Mouse (Mus musculus): ENCODE results near the gene Tnks1bp1. TPM values are rescaled to one million over a fixed set of nuclear protein-coding genes. Genes with fewer than 3 reads are reported as not detected.

The Tnks1bp1 gene
- polyA plus RNA-seq, 1 experiment from 2014 or later = 21.8 TPM

DNA sequence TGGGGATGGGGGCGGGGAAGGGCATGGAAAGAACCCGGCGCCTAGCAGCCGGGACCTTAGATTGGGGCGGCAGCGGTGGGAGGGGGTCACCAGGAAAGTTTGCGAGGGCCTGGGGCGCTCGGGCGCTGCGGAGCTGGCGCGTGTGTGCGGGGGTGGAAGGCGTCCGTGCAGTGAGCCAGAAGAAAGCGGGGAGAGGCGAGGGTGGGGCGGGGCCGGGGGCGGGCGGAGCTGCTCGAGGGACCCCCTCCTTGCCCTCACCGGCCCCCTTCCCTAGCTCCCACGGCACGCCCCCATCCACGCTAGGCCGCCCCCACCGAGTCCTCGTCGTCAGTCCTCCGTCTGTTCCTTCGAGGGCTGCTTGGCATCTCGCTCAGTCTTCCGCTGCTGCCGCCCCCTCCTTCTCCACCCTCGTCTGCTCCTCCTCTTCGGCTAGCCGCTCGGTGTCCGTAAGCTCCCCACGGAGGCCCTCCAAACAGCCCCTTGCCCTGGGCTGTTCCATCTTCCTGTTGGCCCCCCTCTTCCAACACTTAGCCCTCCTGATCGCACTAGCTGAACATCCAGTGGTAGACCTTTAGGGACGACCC, 438 bp downstream of the Tnks1bp1 start:
- Histone ChIP-seq H3K4me3 (replicated peaks; ENCODE audit: low read depth, low read length) (peak overlapping the region; percentile 73), H3K9ac (ENCODE audit: low read depth, low read length) (peak overlapping the region; percentile 72), H3K4me2 (ENCODE audit: low read length) (peak overlapping the region; percentile 73), H3K36me3 (ENCODE audit: insufficient read depth, low read length) (peaks cover 36% of the 10 kb centered on the region), H3K9me3 (replicated peaks; ENCODE audit: low read length) (no peaks in the 10 kb centered on the region), H3K4me1 (replicated peaks; ENCODE audit: insufficient read depth, low read length) (peaks cover 28% of the 10 kb centered on the region), H3K27ac (peak overlapping the region; percentile 94), H3K27me3 (ENCODE audit: insufficient read depth, low read length) (no peaks in the 10 kb centered on the region)
- no peak for TF ChIP-seq CTCF (IDR thresholded peaks at IDR 0.05; ENCODE audit: low read depth)
- DNase-seq (ENCODE audit: low spot score) (peak; percentile 90), ATAC-seq (replicated peaks; ENCODE audit: low FRiP score, low read depth) (peak; percentile 64)
- 2% methylated on average over 34 of the region's 44 CpGs for WGBS

DNA sequence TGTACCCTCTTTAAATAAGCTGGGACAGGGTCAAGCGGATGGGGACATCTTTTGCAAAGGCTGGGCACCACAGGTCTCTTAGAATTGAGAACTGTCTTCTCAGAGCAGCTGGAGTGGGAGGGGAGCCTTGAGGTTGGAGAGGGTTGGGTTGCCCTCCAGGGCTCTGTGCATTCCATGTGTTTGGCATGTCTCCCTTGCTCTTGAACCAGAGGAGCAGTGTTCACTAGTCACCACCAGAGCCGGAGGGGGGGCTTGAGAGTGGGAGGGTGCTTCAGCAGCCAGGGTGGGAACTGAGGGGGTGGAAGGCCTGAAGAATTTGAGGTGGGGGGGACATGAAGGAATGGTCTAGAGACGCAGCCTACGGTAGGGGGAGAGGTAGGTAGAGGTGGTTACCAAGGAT, 1.5 kb downstream of the Tnks1bp1 start:
- H3K36me3 ChIP-seq (ENCODE audit: insufficient read depth, low read length) = peaks cover 37% of the 10 kb centered on the region
- H3K4me1 ChIP-seq (replicated peaks; ENCODE audit: insufficient read depth, low read length) = peaks cover 28% of the 10 kb centered on the region
- no peak for ATAC-seq (replicated peaks; ENCODE audit: low FRiP score, low read depth)

GRCm38 (mm10) chr2:85050001-85050634, 2.3 kb downstream of the Tnks1bp1 start:
- DNase-seq (ENCODE audit: low spot score) = peak; percentile 87
- Histone ChIP-seq H3K4me1 (replicated peaks; ENCODE audit: insufficient read depth, low read length) (peaks cover 28% of the 10 kb centered on the region), H3K9me3 (replicated peaks; ENCODE audit: low read length) (no peaks in the 10 kb centered on the region), H3K4me3 (replicated peaks; ENCODE audit: low read depth, low read length) (peak overlapping the region; percentile 29), H3K27ac (peak overlapping the region; percentile 94), H3K36me3 (ENCODE audit: insufficient read depth, low read length) (peaks cover 41% of the 10 kb centered on the region), H3K9ac (ENCODE audit: low read depth, low read length) (peak overlapping the region; percentile 44; the same call in 1 of the 2 replicates), H3K27me3 (ENCODE audit: insufficient read depth, low read length) (no peaks in the 10 kb centered on the region), H3K4me2 (ENCODE audit: low read length) (peak overlapping the region; percentile 73)
- WGBS = 14% methylated on average over 10 of the region's 10 CpGs
- TF ChIP-seq CTCF (IDR thresholded peaks at IDR 0.05; ENCODE audit: low read depth) = no peak
- peak; percentile 9; the same call in 1 of the 2 replicates for ATAC-seq (replicated peaks; ENCODE audit: low FRiP score, low read depth)

More for the DNA sequence above, 1.5 kb downstream of the Tnks1bp1 start:
- Histone ChIP-seq H3K27ac (peak overlapping the region; percentile 94), H3K4me3 (replicated peaks; ENCODE audit: low read depth, low read length) (peak overlapping the region; percentile 73), H3K4me2 (ENCODE audit: low read length) (peak overlapping the region; percentile 73), H3K9ac (ENCODE audit: low read depth, low read length) (peak overlapping the region; percentile 8; the same call in 1 of the 2 replicates), H3K27me3 (ENCODE audit: insufficient read depth, low read length) (no peaks in the 10 kb centered on the region), H3K9me3 (replicated peaks; ENCODE audit: low read length) (no peaks in the 10 kb centered on the region)
- no peak for TF ChIP-seq CTCF (IDR thresholded peaks at IDR 0.05; ENCODE audit: low read depth)
- WGBS = 74% methylated on average over 4 of the region's 4 CpGs
- no peak for DNase-seq (ENCODE audit: low spot score)

DNA sequence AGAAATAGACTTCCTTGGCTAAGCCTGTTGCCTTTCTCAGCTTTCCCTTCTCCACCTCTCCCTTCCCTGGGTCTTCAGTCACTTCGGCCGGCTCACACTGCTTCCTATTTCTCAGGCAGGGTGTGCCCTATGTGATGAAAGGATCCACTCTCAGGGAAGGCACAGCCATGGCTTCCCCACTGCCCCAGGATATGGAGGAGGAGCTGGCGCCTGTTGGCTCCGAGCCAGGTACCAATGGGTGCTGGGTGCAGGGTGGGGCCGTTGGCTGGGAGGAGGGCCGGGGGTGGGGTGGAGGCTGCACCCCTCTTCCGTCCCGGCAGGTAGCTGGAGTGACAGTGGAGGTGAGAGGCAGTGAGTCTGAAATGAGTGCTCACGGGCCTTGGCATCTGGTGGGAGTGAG, 2.9 kb downstream of the Tnks1bp1 start:
- no peak for TF ChIP-seq CTCF (IDR thresholded peaks at IDR 0.05; ENCODE audit: low read depth)
- ATAC-seq (replicated peaks; ENCODE audit: low FRiP score, low read depth) (no peak), DNase-seq (ENCODE audit: low spot score) (peak; percentile 49)
- Histone ChIP-seq H3K9me3 (replicated peaks; ENCODE audit: low read length) (no peaks in the 10 kb centered on the region), H3K27me3 (ENCODE audit: insufficient read depth, low read length) (no peaks in the 10 kb centered on the region), H3K27ac (peak overlapping the region; percentile 94), H3K4me2 (ENCODE audit: low read length) (peak overlapping the region; percentile 73), H3K4me1 (replicated peaks; ENCODE audit: insufficient read depth, low read length) (peaks cover 30% of the 10 kb centered on the region), H3K36me3 (ENCODE audit: insufficient read depth, low read length) (peaks cover 39% of the 10 kb centered on the region), H3K9ac (ENCODE audit: low read depth, low read length) (peak overlapping the region; percentile 44; the same call in 1 of the 2 replicates), H3K4me3 (replicated peaks; ENCODE audit: low read depth, low read length) (peak overlapping the region; percentile 29)
- WGBS = 39% methylated on average over 9 of the region's 9 CpGs

- no peak for TF ChIP-seq CTCF (IDR thresholded peaks at IDR 0.05; ENCODE audit: low read depth)
- Histone ChIP-seq H3K9me3 (replicated peaks; ENCODE audit: low read length) (no peaks in the 10 kb centered on the region), H3K4me2 (ENCODE audit: low read length) (no peak overlapping the region), H3K27ac (no peak overlapping the region), H3K4me3 (replicated peaks; ENCODE audit: low read depth, low read length) (no peak overlapping the region), H3K36me3 (ENCODE audit: insufficient read depth, low read length) (peaks cover 36% of the 10 kb centered on the region), H3K4me1 (replicated peaks; ENCODE audit: insufficient read depth, low read length) (peaks cover 26% of the 10 kb centered on the region), H3K27me3 (ENCODE audit: insufficient read depth, low read length) (no peaks in the 10 kb centered on the region), H3K9ac (ENCODE audit: low read depth, low read length) (no peak overlapping the region)
- 80% methylated on average over 5 of the region's 5 CpGs for WGBS
- DNase-seq (ENCODE audit: low spot score) (no peak), ATAC-seq (replicated peaks; ENCODE audit: low FRiP score, low read depth) (no peak)
Measured at GRCm38 (mm10) chr2:85053192-85053816, 5.5 kb downstream of the Tnks1bp1 start.

DNA sequence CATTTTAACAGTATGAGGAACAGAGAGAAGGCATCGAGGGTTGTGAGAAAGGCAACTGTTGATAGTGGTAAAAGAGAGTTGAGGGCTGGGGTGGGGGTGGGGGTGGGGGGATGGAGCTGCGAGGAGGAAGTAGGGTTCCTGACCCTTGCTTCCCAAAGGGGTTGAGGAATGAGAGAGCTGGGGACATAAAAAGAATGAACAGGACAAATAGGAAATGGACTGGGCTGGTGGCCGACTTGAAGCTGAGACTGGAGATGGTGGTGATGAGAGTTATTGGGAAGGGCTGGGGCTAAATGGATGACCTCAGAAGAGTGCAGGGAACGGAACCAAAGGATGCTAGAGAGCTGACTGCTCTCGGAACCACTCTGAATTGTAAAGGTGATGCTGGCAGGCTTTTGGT, 8.9 kb downstream of the Tnks1bp1 start:
- ATAC-seq (replicated peaks; ENCODE audit: low FRiP score, low read depth) (no peak), DNase-seq (ENCODE audit: low spot score) (peak; percentile 68)
- H3K27ac ChIP-seq = no peak overlapping the region
- H3K4me3 ChIP-seq (replicated peaks; ENCODE audit: low read depth, low read length) = no peak overlapping the region
- TF ChIP-seq CTCF (IDR thresholded peaks at IDR 0.05; ENCODE audit: low read depth) = no peak
- no peaks in the 10 kb centered on the region for H3K27me3 ChIP-seq (ENCODE audit: insufficient read depth, low read length)
- H3K36me3 ChIP-seq (ENCODE audit: insufficient read depth, low read length) = peaks cover 47% of the 10 kb centered on the region
- 50% methylated on average over 5 of the region's 5 CpGs for WGBS
- H3K9me3 ChIP-seq (replicated peaks; ENCODE audit: low read length) = no peaks in the 10 kb centered on the region
- H3K4me1 ChIP-seq (replicated peaks; ENCODE audit: insufficient read depth, low read length) = peaks cover 3% of the 10 kb centered on the region
- no peak overlapping the region for H3K9ac ChIP-seq (ENCODE audit: low read depth, low read length)
- no peak overlapping the region for H3K4me2 ChIP-seq (ENCODE audit: low read length)

All from kidney, postnatal 0 days (tissue).